Mouse (Mus musculus): ENCODE results near the gene Snx29.
A peak's percentile ranks its signal among the peaks of the same experiment; 100 is the strongest.

The Snx29 gene

GRCm38 (mm10) chr16:11749111-11749510 is 426.4 kb downstream of the Snx29 start:
- DNase-seq, result no peak

- no peak for DNase-seq
These were observed 427.9 kb downstream of the Snx29 start for GRCm38 (mm10) chr16:11750605-11751004.

- DNase-seq, result no peak
These were observed 429.8 kb downstream of the Snx29 start for GRCm38 (mm10) chr16:11752557-11752956.

- no peak for DNase-seq
These were observed 430.8 kb downstream of the Snx29 start for GRCm38 (mm10) chr16:11753466-11753865.

GRCm38 (mm10) chr16:11754136-11754535 is 431.4 kb downstream of the Snx29 start:
- no peak for DNase-seq

- no peak for DNase-seq
These were observed 432.8 kb downstream of the Snx29 start for GRCm38 (mm10) chr16:11755281-11756066.

- DNase-seq, result no peak
These were observed 434.0 kb downstream of the Snx29 start for GRCm38 (mm10) chr16:11756598-11757245.

- DNase-seq, result no peak
These were observed 434.8 kb downstream of the Snx29 start for GRCm38 (mm10) chr16:11757471-11757870.

GRCm38 (mm10) chr16:11757951-11758350 is 435.2 kb downstream of the Snx29 start:
- peak; percentile 28 for DNase-seq

- DNase-seq, result no peak
These were observed 449.6 kb downstream of the Snx29 start for GRCm38 (mm10) chr16:11772318-11772717.

GRCm38 (mm10) chr16:11774321-11774720 is 451.6 kb downstream of the Snx29 start:
- DNase-seq, result no peak

GRCm38 (mm10) chr16:11776528-11776927 is 453.8 kb downstream of the Snx29 start:
- DNase-seq, result peak; percentile 50

GRCm38 (mm10) chr16:11778191-11778590 is 455.5 kb downstream of the Snx29 start:
- no peak for DNase-seq

GRCm38 (mm10) chr16:11778715-11779460 is 456.2 kb downstream of the Snx29 start:
- no peak for DNase-seq

- no peak for DNase-seq
These were observed 459.4 kb downstream of the Snx29 start for GRCm38 (mm10) chr16:11782082-11782481.

GRCm38 (mm10) chr16:11783337-11783736 is 460.6 kb downstream of the Snx29 start:
- DNase-seq, result no peak

GRCm38 (mm10) chr16:11784354-11784753 is 461.6 kb downstream of the Snx29 start:
- DNase-seq, result no peak

GRCm38 (mm10) chr16:11785806-11786205 is 463.1 kb downstream of the Snx29 start:
- DNase-seq, result no peak

GRCm38 (mm10) chr16:11790476-11790875 is 467.8 kb downstream of the Snx29 start:
- no peak for DNase-seq

- DNase-seq, result no peak
These were observed 470.7 kb downstream of the Snx29 start for GRCm38 (mm10) chr16:11793391-11793790.

- DNase-seq, result no peak
These were observed 471.9 kb downstream of the Snx29 start for GRCm38 (mm10) chr16:11794628-11795027.

GRCm38 (mm10) chr16:11795758-11796460 is 473.2 kb downstream of the Snx29 start:
- DNase-seq, result no peak

GRCm38 (mm10) chr16:11801960-11802539 is 479.3 kb downstream of the Snx29 start:
- no peak for DNase-seq

All from lung, postnatal 10 days (tissue).